Mouse (Mus musculus) thymus, postnatal 10 days (tissue): Measurements from ENCODE around the gene Mthfd2l.

Experiments
- DNase-seq, 2 experiments: peaks; one replicate each; pipeline ENCODE4 v3.0.0; 2021; ENCODE audit warnings: low spot score in 2 of 2

The Mthfd2l gene

DNA sequence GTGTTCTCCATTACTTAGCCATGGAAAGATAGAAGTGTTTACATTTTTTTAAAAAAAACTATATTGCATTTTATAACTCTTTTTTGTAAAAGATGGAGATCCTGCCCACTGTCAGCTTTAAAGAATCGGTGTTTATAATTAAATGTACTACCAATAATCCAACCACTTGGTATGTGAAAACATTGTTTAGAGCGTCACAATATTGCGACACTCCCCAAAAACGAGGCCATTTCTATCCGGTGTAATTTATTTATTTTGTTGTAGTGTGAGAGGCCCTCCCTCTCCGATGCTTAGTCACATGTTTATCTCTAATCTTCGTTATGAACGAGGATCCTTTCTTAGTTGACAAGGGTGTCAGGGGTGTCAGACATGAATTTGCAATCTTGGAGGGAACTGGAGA, 117.5 kb downstream of the Mthfd2l start:
- DNase-seq = no peak
